ENCODE assay signal across 1 mouse cellular context in the genomic region with DNA sequence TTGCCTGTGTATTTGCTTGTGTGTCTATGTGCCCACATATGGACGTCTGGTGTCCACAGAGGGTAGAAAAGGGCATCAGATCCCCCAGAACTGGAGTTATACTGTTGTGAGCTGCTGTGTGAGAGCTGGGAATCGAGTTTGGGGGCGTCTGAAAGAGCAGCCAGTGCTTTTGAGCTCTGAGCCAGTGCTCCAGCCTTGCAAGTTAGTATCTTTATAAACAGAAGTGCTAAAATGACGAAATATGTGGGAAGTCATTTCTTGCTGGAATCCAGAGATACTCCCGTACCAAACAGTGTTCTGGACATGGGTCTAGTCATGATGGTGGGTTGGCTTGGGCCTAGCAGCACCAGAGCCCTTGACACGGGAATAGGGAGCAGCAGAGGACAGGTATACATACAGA.
TF ChIP-seq lines count a peak whose summit lies in the region.

No protein-coding gene starts in this region.

TF ChIP-seq in MEL, 35 proteins besides CTCF, POLR2A, EP300 and RAD21:
- no peak for TF ChIP-seq GABPA (IDR thresholded peaks at IDR 0.05; ENCODE audit: low read depth, low read length)
- no peak for TF ChIP-seq SMC3 (IDR thresholded peaks at IDR 0.05; ENCODE audit: low read depth, low read length)
- TF ChIP-seq MEF2A (IDR thresholded peaks at IDR 0.05; ENCODE audit: extremely low read depth, insufficient replicate concordance, low read depth, low read length, poor library complexity, severe bottlenecking) = no peak
- TF ChIP-seq POLR2AphosphoS2 (IDR thresholded peaks at IDR 0.05; ENCODE audit: low read length) = no peak
- no peak for TF ChIP-seq CHD2 (IDR thresholded peaks at IDR 0.05; ENCODE audit: low read length)
- TF ChIP-seq ZNF384 (IDR thresholded peaks at IDR 0.05; ENCODE audit: low read depth, low read length) = no peak
- TF ChIP-seq NELFE (IDR thresholded peaks at IDR 0.05; ENCODE audit: low read depth, low read length) = no peak
- no peak for TF ChIP-seq MYB (IDR thresholded peaks at IDR 0.05; ENCODE audit: low read depth, low read length)
- no peak for TF ChIP-seq MYC (IDR thresholded peaks at IDR 0.05; ENCODE audit: low read depth, low read length)
- no peak for TF ChIP-seq USF1 (IDR thresholded peaks at IDR 0.05; ENCODE audit: low read depth, low read length)
- no peak for TF ChIP-seq JUND (IDR thresholded peaks at IDR 0.05; ENCODE audit: low read depth, low read length)
- no peak for TF ChIP-seq MAZ (IDR thresholded peaks at IDR 0.05; ENCODE audit: low read depth, low read length)
- no peak for TF ChIP-seq ZMIZ1 (IDR thresholded peaks at IDR 0.05; ENCODE audit: low read depth, low read length)
- no peak for TF ChIP-seq KAT2A (conservative IDR thresholded peaks at IDR 0.05; ENCODE audit: low read depth, low read length)
- TF ChIP-seq USF2 (IDR thresholded peaks at IDR 0.05; ENCODE audit: borderline replicate concordance in 1 of 2, insufficient read depth in 1 of 2, low read depth in 1 of 2, low read length in 2 of 2) = no peak
- TF ChIP-seq GATA1 (IDR thresholded peaks at IDR 0.05; ENCODE audit: low read depth, low read length) = no peak
